Mouse (Mus musculus) thymus, adult 2 months (tissue): ENCODE results near the gene Abcb1a.

Source experiments
- CTCF ChIP-seq: fragments of 200-500 bp; IDR thresholded peaks from 2 replicates; pipeline ENCODE4 v1.5.1; 2012; ENCODE audit warnings: mild to moderate bottlenecking, control low read depth, low read length, moderate library complexity, borderline replicate concordance; ENCODE audit not compliant: control insufficient read depth, poor library complexity, insufficient read depth; ENCODE audit errors: extremely low read depth
- POLR2A ChIP-seq: fragments of 200-500 bp; IDR thresholded peaks from 2 replicates; pipeline ENCODE4 v1.6.1; 2012; ENCODE audit warnings: mild to moderate bottlenecking, low read length, control low read depth, moderate library complexity; ENCODE audit not compliant: control insufficient read depth, poor library complexity, insufficient read depth; ENCODE audit errors: extremely low read depth

DNA sequence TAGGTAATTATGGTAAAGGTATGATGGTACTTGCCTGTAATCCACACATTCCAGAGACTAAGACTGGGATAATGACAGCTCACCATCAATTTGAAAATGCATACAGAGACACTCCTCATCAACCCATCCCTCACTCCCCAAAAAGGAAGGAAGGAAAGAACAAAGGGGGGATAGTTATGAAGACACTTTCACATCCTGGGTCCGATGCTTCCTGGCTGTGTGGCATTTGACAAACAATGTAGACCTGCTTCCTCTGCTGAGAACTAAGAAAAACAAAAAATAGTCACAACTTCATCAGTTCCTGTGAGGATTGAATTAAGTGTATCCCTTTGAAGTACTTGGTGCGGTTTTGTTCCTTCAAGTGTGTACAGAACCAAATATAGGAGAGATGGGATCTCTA, 7.8 kb upstream of the Abcb1a start:
- TF ChIP-seq POLR2A (no peak), CTCF (no peak)
